Mouse (Mus musculus): ENCODE data around the gene Rgs6.

Gene Rgs6

DNA sequence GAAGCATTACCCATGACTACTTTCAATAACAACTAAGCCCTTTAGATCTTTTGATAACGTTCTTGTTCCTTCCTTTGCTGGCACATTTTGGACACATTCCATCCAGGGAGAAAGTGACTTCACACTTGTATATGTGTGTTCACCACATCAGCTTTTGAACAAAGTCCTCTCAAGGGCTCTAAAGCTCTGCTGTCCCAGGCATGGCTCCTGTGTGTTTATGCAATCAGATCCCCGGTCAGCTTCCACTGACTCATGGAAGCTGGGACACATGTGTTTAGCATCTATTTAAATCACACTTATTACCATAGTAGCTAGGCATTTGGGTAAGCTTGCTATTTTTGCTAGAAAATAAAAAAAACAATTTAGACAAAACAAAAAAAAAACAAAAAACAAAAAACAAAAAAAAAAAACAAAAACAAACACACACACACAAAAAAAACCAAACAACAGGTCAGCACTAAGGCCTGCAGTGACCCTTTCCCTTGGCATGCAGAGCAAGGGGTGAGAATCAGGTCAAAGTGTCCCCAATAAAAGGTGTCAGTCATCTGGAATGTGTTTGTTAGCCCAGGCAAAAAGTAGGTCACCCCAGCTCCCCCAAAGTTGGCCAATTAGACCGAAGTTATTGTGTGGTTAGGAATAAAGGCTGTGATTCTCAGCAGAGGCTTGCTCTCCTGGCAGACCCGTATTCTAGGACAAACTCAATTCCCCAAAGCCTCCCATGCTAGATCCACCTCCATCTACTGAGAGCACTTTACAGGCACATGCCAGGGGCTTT, 267.4 kb downstream of the Rgs6 start:
- no peak for DNase-seq (ENCODE audit: low spot score)

DNA sequence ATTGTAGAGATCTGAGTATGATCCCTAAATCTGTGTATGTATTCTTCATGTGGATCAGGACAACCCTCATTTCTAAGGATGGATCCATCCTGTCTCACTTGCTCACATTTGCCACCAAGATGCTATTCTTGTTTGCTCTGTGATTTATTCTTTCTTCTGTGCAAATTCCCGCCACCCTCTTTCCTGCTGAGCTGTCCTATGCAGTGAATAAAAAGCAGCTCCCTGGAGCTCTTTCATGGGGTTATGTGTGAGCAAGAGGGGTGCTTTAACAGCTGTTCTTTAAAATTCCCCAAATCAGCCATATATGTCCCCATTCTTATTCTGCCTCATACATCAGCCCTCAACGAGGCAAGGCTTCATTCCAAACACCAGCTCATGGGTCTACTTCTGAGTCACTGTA, 277.6 kb downstream of the Rgs6 start:
- no peak for DNase-seq (ENCODE audit: low spot score)

DNA sequence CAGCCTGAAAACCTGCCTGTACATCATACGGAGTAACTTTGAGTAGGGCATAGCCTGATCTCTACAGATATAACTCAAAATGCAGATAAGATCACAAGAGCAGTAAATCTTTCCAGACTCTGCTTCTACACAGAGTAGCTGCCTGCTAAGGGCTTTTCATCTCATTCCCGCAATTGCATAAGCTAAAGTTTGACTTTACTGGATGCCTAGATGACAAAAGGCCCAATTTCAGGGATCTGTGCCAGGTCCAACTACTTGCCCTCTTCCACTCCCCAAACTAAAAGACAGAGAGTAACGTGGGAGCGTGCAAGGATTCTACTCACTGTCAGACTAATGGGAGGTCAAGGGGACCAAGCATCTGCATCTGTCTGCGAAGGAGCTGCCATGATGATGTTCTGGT, 292.6 kb downstream of the Rgs6 start:
- no peak for DNase-seq (ENCODE audit: low spot score)

DNA sequence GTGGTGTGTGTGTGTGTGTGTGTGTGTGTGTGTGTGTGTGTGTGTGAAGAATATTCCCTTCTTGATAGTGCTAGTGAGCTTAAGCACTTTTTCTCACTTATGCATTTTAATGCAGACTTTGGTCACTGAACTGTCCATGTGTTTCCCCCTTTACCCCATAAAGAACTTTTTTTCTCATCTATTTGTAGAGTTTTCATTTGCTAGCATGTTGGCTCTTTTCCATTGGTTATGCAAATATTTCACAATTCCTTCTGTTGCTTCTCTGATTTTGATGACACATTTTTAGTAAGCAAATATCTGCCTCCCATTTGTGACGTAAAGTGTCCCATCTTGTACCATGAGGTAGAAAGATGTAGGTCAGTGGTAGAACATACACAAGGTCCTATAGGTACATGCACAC, 295.0 kb downstream of the Rgs6 start:
- DNase-seq (ENCODE audit: low spot score), result no peak

DNA sequence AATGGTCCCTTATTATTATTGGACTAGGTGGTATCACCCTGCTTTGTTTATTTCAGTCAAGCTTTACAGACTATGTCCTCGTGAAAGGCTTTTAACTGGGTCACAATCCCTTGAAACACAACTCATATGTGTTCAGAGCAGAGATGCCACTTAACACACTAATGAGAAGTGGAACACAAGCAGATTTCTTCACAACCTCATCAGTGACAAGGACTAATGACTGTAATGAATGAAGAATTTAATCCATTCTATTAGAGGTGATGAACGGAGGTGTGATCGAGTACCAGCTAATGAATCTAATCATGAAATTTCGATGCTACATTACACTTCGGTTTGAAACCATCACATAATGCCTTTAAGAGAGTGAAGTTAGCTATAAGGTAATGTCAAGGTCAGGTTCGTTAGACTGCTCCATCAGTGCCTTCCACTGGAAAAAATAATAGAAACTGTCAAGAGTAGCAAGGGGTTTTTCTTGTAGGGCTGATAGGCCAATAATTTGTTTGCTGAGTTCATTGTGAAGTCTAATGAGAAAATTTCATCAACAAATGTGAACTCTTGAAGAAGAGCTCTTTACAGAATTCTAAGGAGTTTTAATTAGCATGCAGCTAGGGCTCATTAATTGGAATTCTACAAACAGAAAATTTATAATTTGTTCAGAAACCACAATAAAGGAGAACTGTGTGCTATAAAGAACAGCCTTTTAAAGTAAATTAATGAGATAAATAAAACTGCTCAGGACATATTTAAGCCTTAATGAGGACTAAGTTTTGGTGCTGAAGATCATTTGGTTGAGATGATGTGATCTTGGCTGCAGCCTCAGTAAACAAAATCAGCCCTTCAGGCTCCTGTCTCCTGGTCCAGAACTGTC, 307.1 kb downstream of the Rgs6 start:
- DNase-seq (ENCODE audit: low spot score), result no peak

DNA sequence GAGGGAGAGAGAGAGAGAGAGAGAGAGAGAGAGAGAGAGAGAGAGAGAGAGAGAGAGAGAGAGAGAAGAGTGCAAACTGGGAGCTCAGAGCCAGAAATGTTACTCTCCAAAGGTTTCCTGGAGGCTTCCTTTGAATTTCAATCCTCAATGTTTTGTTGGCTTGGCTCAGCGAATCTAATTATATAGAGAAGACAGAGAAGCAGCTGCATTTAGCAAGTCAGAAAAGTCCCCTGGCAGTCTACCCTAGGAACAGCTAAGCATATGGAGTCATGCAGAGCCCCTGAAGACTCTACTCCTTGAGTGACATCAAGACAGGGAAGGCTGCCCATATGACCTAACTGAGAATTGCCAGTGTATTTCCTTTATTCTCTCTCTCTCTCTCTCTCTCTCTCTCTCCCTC, 317.7 kb downstream of the Rgs6 start:
- no peak for DNase-seq (ENCODE audit: low spot score)

DNA sequence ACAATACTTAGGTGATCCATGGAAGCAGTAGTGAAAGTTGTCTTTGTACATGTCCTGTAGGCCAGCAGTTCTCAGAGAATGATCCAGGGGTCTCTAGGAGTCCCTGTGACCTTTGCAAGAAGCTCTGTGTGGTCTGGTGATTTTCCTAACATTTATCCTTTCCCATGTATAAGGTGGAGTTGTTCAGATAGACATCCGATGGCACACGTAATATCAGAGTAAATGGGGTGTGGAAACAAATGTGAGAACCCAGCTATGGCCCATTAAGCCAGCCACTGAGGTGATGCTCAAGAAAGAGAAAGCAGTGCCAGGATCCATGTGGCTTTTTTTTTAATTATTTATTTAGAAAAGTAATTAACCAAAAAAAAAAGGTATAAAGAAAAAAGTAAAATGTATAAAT, 322.8 kb downstream of the Rgs6 start:
- no peak for DNase-seq (ENCODE audit: low spot score)

DNA sequence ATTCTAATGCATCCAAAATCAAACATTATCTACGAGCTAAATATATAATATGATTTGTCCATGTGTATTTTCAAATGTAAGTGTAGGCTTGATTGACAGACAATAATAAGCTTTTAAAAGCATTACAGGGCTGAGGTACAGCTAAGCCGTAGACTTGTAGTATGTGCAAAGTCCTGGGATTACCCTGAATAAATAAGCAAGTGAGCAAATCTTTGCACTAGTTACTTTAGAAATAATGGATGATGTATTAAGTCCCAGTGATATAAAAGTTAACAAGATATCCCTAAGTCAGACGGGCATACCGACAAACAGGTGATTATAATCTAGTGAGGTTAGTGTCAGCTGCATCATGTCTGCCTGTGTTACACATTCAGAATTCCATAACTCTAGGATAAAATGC, 326.0 kb downstream of the Rgs6 start:
- DNase-seq (ENCODE audit: low spot score), result no peak

DNA sequence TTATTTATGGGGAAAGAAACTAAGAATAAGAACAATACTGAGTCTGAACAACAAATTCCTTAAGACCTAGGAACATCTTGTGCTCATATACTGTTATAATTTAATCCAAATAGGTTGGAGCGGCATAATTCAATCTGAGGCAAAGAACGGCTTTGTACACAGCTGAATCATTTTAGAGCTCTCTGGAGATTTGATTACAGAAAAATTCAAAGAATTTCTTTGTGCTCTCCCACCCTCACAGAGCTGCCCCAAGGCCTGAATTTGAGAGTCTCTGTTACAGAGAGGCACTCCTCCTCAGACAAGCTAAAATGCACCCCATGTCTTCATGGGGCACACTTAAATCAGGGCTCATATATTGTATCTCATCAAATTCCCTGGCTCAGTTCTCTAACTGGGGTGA, 332.1 kb downstream of the Rgs6 start:
- no peak for DNase-seq (ENCODE audit: low spot score)

DNA sequence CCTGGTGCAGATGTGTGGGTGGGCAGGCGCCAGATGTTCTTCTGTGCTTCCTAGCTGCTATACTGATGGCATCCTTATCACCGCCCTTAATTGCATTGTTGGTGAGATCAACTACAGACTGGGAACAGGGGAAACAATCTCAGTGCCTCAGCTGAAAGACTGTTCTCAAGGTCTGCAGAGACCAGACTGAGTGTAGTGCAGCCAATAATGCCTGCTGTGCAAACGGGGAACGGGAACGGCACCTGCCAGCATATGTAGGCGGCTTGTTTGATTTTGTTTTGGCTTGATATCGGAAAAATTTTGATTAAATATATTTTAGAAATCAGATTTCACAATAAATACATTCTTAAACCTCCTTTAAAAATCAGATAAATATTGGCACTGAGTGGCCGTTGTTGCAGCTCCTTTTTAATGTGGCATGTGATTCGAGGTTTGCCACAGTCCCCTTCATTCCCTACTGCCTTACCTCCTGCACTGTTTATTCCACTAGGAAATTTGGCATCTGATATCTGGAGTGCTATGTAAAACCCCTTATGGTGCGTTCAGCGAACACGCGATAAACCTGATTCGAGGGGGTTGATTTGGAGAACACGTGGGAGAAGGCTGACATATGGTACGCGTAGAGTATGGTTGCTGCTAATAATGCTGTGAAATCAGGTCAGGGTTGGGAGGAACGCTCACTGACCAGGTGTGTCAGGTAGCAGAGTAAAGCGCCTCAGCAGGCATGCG, 333.4 kb downstream of the Rgs6 start:
- no peak for DNase-seq (ENCODE audit: low spot score)

DNA sequence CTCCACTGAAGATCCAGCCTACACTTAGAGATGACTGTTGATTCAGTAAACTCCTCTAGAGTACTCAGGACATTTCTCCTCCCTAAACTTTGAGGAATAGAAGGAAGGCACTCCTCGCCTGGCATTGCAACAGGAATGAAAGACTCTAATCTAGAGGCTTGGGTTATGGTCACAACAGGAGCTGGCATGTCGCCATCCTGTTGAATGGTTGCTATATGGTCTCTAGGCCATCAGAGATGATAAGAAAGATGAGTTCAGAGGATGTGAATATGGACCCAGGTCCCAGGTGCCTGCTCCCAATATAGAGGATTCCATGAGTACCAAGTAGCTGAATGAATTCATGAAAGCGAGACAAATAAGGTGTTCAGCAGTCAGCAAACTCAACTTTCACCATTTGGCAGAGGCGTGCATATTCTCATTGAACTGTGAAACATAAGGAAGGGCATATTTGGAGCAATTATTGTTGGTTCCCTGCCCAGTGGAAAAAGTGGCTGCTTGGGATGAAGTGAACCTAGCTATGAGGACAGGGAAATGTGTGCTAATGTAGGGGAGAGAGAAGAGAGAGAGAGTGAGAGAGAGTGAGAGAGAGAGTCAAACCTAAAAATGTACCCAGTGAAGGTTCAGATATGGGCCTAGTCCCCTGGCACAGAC, 334.9 kb downstream of the Rgs6 start:
- no peak for DNase-seq (ENCODE audit: low spot score)

DNA sequence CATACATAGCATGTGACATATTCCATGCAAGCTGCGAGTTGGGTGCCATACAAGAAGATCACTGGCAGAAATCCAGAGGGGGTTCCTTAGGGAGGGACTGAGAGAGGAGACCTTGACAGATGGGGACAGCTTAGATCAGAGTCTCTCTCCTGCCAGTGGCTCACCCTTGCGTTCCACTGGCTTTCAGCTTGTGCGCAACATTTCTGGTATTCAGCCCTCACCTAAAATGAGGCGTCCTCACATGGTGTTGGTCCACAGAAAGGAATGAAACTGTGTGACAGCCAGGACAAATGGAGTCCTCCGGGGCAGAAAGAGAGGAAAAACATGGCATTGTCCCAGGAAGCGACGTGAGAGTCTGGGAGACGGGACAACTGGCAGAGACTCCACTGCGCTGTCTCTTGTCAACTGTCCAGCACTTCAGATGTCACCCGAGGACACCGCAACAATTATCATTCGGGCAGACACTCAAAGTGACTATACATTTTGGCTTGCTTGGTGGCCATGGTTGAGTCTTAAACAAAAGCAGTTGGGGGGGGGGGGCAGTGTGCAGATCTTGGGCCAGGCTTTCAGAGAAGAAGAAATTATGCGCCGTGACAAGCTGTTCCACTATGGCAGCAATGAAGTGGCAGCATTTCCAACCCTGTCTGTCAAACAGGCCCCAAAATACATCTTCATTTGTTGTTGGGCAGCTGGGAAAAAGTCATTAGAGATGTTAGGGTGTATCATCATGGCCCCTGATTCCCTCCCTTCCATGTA, 344.8 kb downstream of the Rgs6 start:
- no peak for DNase-seq (ENCODE audit: low spot score)

DNA sequence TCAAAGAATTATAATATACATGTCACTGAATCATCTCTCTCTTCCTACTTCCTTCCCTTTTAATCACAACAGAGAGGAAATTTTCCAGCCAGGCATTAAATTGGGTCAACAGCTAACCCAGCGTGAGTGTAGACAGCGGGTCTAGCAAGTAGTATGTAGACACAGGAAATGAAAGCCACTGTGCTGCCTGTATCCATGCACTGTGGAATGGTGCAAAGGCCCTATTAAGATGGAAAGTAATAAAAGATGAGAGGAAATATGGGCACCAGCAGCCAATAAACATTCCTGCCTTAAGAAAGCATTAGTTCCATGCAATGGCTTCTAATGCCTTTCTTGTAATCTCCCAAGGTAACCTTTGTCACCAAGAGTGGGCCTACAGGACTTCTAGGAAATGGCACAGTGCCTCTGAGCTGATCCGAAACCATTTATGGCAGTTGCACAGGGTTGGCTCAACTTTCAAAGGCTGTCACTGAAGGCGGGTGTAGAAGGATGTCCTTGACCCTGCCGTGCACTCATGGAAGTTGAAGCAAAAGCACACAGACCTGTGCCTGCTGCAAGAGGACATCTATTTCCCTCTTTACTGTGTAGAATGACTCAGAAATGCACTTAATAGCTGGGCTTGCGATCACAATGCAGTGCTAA, 347.1 kb downstream of the Rgs6 start:
- DNase-seq (ENCODE audit: low spot score), result no peak

DNA sequence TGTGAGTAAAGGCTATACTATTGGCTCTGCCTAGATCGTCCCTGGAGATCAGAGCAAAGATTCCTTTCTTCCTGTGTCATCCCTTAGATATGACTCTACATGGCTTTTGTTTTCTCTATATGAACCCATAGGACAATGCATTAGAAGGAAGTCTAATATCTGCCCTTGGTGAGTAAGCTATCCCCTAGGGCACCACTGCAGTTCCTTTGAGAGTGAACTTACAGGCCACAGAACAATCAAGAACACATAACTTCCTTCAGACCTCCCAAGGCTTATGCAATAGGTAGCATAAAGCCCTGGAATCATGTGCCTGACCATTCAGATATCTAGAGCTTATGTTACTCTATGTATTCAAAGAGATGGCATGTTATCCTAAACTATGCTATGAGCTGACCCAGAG, 347.7 kb downstream of the Rgs6 start:
- no peak for DNase-seq (ENCODE audit: low spot score)

DNA sequence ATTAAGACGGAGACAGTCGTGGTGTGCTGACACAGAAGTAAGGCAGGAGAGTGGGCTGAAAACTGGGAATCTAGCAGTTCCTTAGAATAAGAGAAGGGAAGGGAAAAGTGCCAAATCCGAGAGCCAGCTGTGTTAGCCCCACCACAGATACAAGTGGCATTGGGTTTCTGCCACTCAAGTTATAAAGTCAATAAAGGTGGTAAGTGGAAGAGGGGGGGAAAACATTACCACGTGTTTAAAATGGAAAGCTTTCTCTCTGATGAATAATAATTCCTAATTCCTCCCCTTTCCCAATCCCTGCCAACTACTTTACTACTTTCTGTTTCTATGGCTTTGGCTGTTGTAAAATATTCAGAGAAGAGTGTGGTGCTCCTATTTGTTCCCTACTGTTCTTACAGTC, 352.4 kb downstream of the Rgs6 start:
- no peak for DNase-seq (ENCODE audit: low spot score)

DNA sequence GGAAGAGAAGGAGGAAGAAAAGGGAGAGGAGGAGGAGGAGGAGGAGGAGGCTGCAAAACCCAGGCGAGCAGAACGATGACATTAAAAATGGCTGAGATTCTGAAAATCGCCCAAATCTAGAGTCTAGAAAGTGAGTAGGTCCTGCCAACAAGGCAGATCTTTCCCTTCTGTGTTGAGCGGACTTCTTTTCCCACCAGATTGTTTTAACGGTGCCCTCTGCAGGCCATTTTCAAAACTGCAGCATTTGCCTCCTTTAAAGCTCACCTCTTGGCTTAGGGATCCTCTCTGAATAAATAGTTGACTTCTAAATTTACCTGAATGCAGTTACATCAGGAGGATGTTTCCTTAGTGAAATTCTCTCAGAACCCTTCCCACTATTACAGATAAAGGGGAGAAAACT, 358.4 kb downstream of the Rgs6 start:
- peak; percentile 19 for DNase-seq (ENCODE audit: low spot score)

DNA sequence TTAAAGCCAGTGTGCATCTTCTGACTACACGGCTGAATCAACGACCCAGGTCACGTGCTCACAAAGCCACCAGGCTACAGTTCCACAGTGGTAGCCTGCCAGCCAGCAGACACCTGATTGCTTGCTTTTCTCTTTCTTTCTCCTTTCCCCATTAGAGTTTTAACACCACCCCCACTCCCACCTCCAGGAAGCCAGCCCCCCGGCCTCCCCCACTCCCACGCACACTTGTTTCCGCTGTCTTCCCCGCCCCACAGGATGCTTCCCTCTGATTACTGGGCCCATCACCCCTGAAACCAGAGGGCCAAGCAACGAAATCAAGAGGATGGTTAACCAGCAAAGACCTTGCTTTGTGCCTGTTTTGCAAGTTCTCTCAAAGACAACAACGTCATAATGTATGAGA, 373.0 kb downstream of the Rgs6 start:
- peak; percentile 22 for DNase-seq (ENCODE audit: low spot score)

DNA sequence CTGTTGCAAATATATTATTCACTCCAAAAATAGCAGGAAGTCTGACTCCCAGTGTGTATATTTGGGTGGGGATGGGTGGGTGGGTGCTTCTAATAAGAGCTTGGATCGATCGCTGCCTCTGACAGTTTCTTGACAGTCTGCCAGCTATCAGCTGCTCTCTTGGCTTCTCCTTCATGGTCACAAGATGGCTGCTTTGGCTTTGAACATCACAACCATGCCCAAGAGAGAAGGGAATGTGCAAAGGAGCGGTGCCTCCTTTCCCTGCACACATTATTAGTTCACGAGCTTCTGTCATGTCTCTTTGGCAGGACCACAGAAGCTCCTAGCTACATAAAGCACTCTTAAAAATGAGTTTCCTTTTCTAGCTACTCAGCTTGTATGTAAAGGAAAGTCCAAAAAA, 373.8 kb downstream of the Rgs6 start:
- DNase-seq (ENCODE audit: low spot score), result no peak

DNA sequence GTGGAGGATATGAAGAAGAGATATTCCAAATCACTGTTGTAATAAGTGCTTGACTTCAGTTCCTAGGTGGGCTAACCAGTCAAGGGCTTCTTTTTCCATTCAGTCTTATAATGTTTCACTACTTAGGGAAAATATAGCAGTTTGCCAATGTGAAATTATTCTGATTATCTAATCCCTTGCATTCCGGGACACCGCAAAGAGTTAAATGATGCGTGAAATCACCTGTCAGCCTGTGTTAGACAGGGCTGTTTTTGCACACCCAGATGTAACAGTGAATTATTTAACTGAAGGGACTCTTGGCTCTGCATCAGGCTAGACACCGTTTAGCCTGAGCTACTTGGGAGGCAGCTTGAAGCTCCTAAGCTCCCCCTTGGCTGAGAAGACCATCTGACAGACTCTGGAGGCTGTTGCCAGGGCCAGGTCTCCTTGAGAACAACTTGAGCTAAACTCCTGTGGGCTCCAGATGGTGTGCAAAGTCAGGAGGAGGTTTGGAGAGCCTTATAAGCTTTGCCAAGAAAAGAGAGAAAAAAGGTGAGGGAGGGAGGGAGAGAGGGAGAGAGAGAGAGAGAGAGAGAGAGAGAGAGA, 382.5 kb downstream of the Rgs6 start:
- DNase-seq (ENCODE audit: low spot score), result no peak

DNA sequence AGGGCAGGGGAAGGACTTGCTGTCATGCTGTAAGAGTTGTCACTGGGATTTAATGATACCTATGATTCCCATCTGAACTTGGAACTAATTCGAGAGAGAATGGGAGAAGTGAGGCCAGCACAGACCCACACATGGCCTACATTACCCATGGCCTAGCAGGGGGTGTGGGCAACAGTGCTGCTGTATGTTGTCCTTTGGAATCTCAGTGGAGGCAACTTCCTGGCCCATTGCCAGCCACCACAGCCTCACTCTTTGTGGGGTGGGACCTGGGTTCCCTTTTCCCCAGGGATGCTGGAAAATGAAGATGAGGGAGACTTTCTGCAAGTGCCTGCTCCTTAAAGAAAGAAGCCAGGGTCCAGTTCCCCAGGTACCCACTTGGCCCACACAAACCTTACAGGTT, 383.1 kb downstream of the Rgs6 start:
- no peak for DNase-seq (ENCODE audit: low spot score)

DNA sequence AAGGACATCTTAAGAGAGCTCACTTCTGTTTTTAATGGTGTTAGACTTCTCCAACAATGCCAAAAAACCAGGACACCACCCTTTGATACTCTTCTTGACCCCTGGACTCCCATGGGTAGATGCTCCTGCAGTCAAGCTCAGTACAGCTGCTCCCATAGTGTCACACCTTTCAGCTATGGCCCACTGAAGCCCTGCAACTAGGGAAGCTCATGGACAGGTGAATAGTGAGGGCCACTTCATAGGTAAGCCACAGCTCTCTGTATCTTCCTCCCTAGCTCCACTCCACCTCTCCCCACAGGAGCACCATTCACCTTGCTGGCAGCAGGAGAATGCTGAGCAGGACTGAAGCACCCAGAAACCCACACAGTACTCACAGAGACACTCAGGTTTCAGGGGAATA, 384.6 kb downstream of the Rgs6 start:
- DNase-seq (ENCODE audit: low spot score), result no peak
